Mouse (Mus musculus) forelimb bud, embryonic 11.5 days (tissue): Measurements from ENCODE around the gene Cbr1.
A peak's percentile ranks its signal among the peaks of the same experiment; 100 is the strongest.

Source experiments
- DNase-seq: peaks from one replicate; pipeline ENCODE4 v3.0.0-alpha.2; 2012; ENCODE audit warnings: low read depth, low spot score

Cbr1 gene

GRCm38 (mm10) chr16:93605553-93605952, at the start of gene Cbr1:
Gene Cbr1, plus strand, starts transcription at chr16:93605853.
- no peak for DNase-seq

- no peak for DNase-seq
Measured at GRCm38 (mm10) chr16:93557646-93558045, 48.0 kb upstream of the Cbr1 start.

- no peak for DNase-seq
Measured at GRCm38 (mm10) chr16:93558499-93558898, 47.2 kb upstream of the Cbr1 start.

- no peak for DNase-seq
Measured at GRCm38 (mm10) chr16:93572383-93572782, 33.3 kb upstream of the Cbr1 start.

- no peak for DNase-seq
Measured at GRCm38 (mm10) chr16:93573434-93573833, 32.2 kb upstream of the Cbr1 start.

- no peak for DNase-seq
Measured at GRCm38 (mm10) chr16:93574521-93575191, 31.0 kb upstream of the Cbr1 start.

GRCm38 (mm10) chr16:93575574-93575973, 30.1 kb upstream of the Cbr1 start:
- DNase-seq = no peak

- peak; percentile 85 for DNase-seq
Measured at GRCm38 (mm10) chr16:93576412-93577082, 29.1 kb upstream of the Cbr1 start.

- DNase-seq = no peak
Measured at GRCm38 (mm10) chr16:93578346-93579005, 27.2 kb upstream of the Cbr1 start.

- no peak for DNase-seq
Measured at GRCm38 (mm10) chr16:93581125-93581524, 24.5 kb upstream of the Cbr1 start.

- DNase-seq = no peak
Measured at GRCm38 (mm10) chr16:93584976-93585702, 20.5 kb upstream of the Cbr1 start.

- no peak for DNase-seq
Measured at GRCm38 (mm10) chr16:93585703-93586205, 19.9 kb upstream of the Cbr1 start.

- no peak for DNase-seq
Measured at GRCm38 (mm10) chr16:93586382-93586781, 19.3 kb upstream of the Cbr1 start.

- DNase-seq = no peak
Measured at GRCm38 (mm10) chr16:93588281-93588680, 17.4 kb upstream of the Cbr1 start.

- DNase-seq = no peak
Measured at GRCm38 (mm10) chr16:93590915-93591314, 14.7 kb upstream of the Cbr1 start.

GRCm38 (mm10) chr16:93591450-93592430, 13.9 kb upstream of the Cbr1 start:
- no peak for DNase-seq

- no peak for DNase-seq
Measured at GRCm38 (mm10) chr16:93592711-93593110, 12.9 kb upstream of the Cbr1 start.

GRCm38 (mm10) chr16:93593406-93593805, 12.2 kb upstream of the Cbr1 start:
- DNase-seq = no peak

- DNase-seq = no peak
Measured at GRCm38 (mm10) chr16:93594448-93594847, 11.2 kb upstream of the Cbr1 start.

- DNase-seq = no peak
Measured at GRCm38 (mm10) chr16:93595766-93596165, 9.9 kb upstream of the Cbr1 start.

- DNase-seq = no peak
Measured at GRCm38 (mm10) chr16:93596807-93597206, 8.8 kb upstream of the Cbr1 start.
